11 mouse cellular contexts compared by ENCODE assay signal in the genomic region with DNA sequence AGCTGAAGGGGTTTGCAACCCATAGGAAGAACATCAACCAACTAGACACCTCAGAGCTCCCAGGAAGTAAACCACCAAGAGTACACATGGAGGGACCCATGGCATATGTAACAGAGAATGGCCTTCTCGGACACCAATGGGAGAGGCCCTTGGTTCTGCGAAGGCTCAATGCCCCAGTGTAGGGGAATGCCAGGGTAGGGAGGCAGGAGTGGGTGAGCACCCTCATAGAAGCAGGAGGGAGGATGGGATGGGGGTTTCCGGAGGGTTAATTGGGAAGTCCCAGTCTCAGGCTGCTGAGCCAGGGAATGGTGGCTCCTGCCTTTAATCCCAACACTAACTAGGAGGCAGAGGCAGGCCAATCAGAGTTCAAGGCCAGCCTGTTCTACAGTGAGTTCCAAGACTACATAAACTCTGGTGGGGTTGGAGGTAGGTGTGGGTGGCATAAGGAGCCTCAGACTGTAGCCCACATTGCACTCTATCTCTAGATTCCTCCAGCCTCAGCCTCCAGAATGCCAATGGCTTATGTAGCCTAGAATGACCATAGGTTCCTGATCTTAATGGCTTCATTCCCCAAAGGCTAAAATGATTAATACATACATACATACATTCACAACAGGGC. TPM values are rescaled to one million over a fixed set of nuclear protein-coding genes. Genes with fewer than 3 reads are reported as not detected.
DNase-seq lines count a peak whose midpoint lies in the region; ATAC-seq and TF ChIP-seq lines count a peak whose summit lies in the region.
"Had no signal": no experiment of that assay in that cellular context is flagged by ENCODE, and none has a peak within 500 bp of the region (broad histone marks: within the 10 kb centered on the region; RNA-seq: fewer than 3 reads in every experiment).

No protein-coding gene starts in this region.

- TF ChIP-seq CTCF in liver, postnatal 0 days (IDR thresholded peaks at IDR 0.05; ENCODE audit: low read depth) = no peak
- TF ChIP-seq CTCF in liver, embryonic 14.5 days (IDR thresholded peaks at IDR 0.05; ENCODE audit: low read depth) = no peak

- H3K4me3 ChIP-seq in liver, embryonic 12.5 days = no peak overlapping the region
- no peak overlapping the region for H3K4me3 ChIP-seq in liver, postnatal 0 days (ENCODE audit: low read depth, low read length)
- H3K4me3 ChIP-seq in forebrain, embryonic 16.5 days (replicated peaks; ENCODE audit: low read length) = no peak overlapping the region
- no peak overlapping the region for H3K4me3 ChIP-seq in liver, embryonic 14.5 days (ENCODE audit: insufficient read depth in 1 of 2, low read depth in 2 of 2, low read length in 2 of 2)
- H3K4me3 ChIP-seq: stomach, embryonic 15.5 days had no signal

- ATAC-seq in liver, embryonic 12.5 days = peak; percentile 42; the same call in 1 of the 2 replicates
- no peak for ATAC-seq in liver, postnatal 0 days
- peak; percentile 53 for ATAC-seq in forebrain, embryonic 16.5 days
- peak; percentile 39 for ATAC-seq in liver, embryonic 14.5 days (ENCODE audit: insufficient read depth)
- no peak for ATAC-seq in inflammation-experienced regulatory T-cells, adult 6 months
- ATAC-seq: lung, postnatal 0 days had no signal

- TF ChIP-seq EP300 in liver, postnatal 0 days (IDR thresholded peaks at IDR 0.05; ENCODE audit: low read depth) = no peak
- no peak for TF ChIP-seq EP300 in liver, embryonic 14.5 days (IDR thresholded peaks at IDR 0.05; ENCODE audit: low read depth)

- DNase-seq in liver, postnatal 0 days = no peak
- peak; percentile 25 for DNase-seq in ZHBTc4 (ENCODE audit: low read depth, low spot score)
- no peak for DNase-seq in liver, embryonic 14.5 days (ENCODE audit: low read depth in 3 of 3, low spot score in 3 of 3)
- DNase-seq in spleen, postnatal 4 days (ENCODE audit: low spot score in 2 of 2) = no peak
- DNase-seq: layer of hippocampus, postnatal 36 days had no signal

- H3K36me3 ChIP-seq in liver, embryonic 12.5 days = peaks cover 84% of the 10 kb centered on the region
- peaks cover 51% of the 10 kb centered on the region for H3K36me3 ChIP-seq in liver, postnatal 0 days (replicated peaks; ENCODE audit: insufficient read depth, low read length)
- H3K36me3 ChIP-seq in forebrain, embryonic 16.5 days (ENCODE audit: control insufficient read depth, insufficient read depth) = peaks cover 38% of the 10 kb centered on the region
- H3K36me3 ChIP-seq in liver, embryonic 14.5 days (replicated peaks; ENCODE audit: control insufficient read depth, insufficient read depth, low read depth) = peaks cover 44% of the 10 kb centered on the region

- H3K4me2 ChIP-seq in liver, embryonic 12.5 days = no peak overlapping the region
- H3K4me2 ChIP-seq in liver, postnatal 0 days (ENCODE audit: low read depth, low read length) = no peak overlapping the region
- no peak overlapping the region for H3K4me2 ChIP-seq in forebrain, embryonic 16.5 days (ENCODE audit: low read length)
- H3K4me2 ChIP-seq in liver, embryonic 14.5 days (ENCODE audit: low read depth) = no peak overlapping the region
- H3K4me2 ChIP-seq: stomach, embryonic 15.5 days had no signal

- H3K9me3 ChIP-seq in liver, embryonic 12.5 days (replicated peaks) = no peaks in the 10 kb centered on the region
- no peaks in the 10 kb centered on the region for H3K9me3 ChIP-seq in liver, postnatal 0 days (ENCODE audit: low read length)
- no peaks in the 10 kb centered on the region for H3K9me3 ChIP-seq in forebrain, embryonic 16.5 days (ENCODE audit: control insufficient read depth, low read length)
- no peaks in the 10 kb centered on the region for H3K9me3 ChIP-seq in liver, embryonic 14.5 days (ENCODE audit: control insufficient read depth, low read length)
- H3K9me3 ChIP-seq: stomach, embryonic 15.5 days had no signal

- H3K9ac ChIP-seq in liver, embryonic 12.5 days = no peak overlapping the region
- H3K9ac ChIP-seq in liver, postnatal 0 days (replicated peaks) = no peak overlapping the region
- H3K9ac ChIP-seq in forebrain, embryonic 16.5 days (replicated peaks; ENCODE audit: low read depth, low read length) = no peak overlapping the region
- H3K9ac ChIP-seq in liver, embryonic 14.5 days (replicated peaks) = no peak overlapping the region
- H3K9ac ChIP-seq: stomach, embryonic 15.5 days had no signal

- H3K27me3 ChIP-seq in liver, embryonic 12.5 days (replicated peaks) = no peaks in the 10 kb centered on the region
- H3K27me3 ChIP-seq in liver, postnatal 0 days (ENCODE audit: insufficient read depth, low read length) = no peaks in the 10 kb centered on the region
- no peaks in the 10 kb centered on the region for H3K27me3 ChIP-seq in forebrain, embryonic 16.5 days (replicated peaks; ENCODE audit: control insufficient read depth, insufficient read depth, low read length)
- H3K27me3 ChIP-seq in liver, embryonic 14.5 days (ENCODE audit: control insufficient read depth, insufficient read depth, low read length) = no peaks in the 10 kb centered on the region
- H3K27me3 ChIP-seq: stomach, embryonic 15.5 days had no signal

- peak overlapping the region; percentile 30; the same call in 1 of the 2 replicates for H3K27ac ChIP-seq in liver, embryonic 12.5 days
- no peak overlapping the region for H3K27ac ChIP-seq in liver, postnatal 0 days (ENCODE audit: low read depth)
- no peak overlapping the region for H3K27ac ChIP-seq in forebrain, embryonic 16.5 days (ENCODE audit: low read length)
- no peak overlapping the region for H3K27ac ChIP-seq in liver, embryonic 14.5 days
- H3K27ac ChIP-seq: stomach, embryonic 15.5 days had no signal

- H3K4me1 ChIP-seq in liver, embryonic 12.5 days = 0 out of 2 replicates have a peak, but pooled peaks cover 2% of the 10 kb centered on the region
- no peaks in the 10 kb centered on the region for H3K4me1 ChIP-seq in liver, postnatal 0 days (ENCODE audit: insufficient read depth)
- no peaks in the 10 kb centered on the region for H3K4me1 ChIP-seq in forebrain, embryonic 16.5 days (replicated peaks; ENCODE audit: control insufficient read depth, insufficient read depth, low read length)
- H3K4me1 ChIP-seq in liver, embryonic 14.5 days (replicated peaks; ENCODE audit: control insufficient read depth in 2 of 2, insufficient read depth in 2 of 2, low read length in 1 of 2) = no peaks in the 10 kb centered on the region
- H3K4me1 ChIP-seq: stomach, embryonic 15.5 days had no signal

- 85% methylated on average over 3 of the region's 3 CpGs for WGBS in liver, embryonic 12.5 days (ENCODE audit: insufficient replicate concordance)
- 89% methylated on average over 3 of the region's 3 CpGs for WGBS in liver, postnatal 0 days (ENCODE audit: insufficient replicate concordance)
- 89% methylated on average over 3 of the region's 3 CpGs for WGBS in forebrain, embryonic 16.5 days
- WGBS in liver, embryonic 14.5 days (ENCODE audit: insufficient replicate concordance) = 78% methylated on average over 3 of the region's 3 CpGs

RNA-seq across cellular contexts. Expression of gene Srsf7, which starts 7.8 kb away (rescaled TPM):
- 389 and 394 TPM in 2 replicates for polyA plus RNA-seq in liver, embryonic 12.5 days (2016; fragmentation: Nextera tagmentation; extraction: Ambion mirVana)
- polyA plus RNA-seq in liver, postnatal 0 days (2015; fragmentation: Nextera tagmentation; extraction: Ambion mirVana) = 131 and 142 TPM in 2 replicates
- 575 and 647 TPM in 2 replicates for polyA plus RNA-seq in forebrain, embryonic 16.5 days (2015; fragmentation: Nextera tagmentation; extraction: Ambion mirVana)
- 89.9 and 146 TPM in 2 replicates for polyA plus RNA-seq in liver, embryonic 14.5 days (2012; rRNA removed)
- 264 TPM in 2 replicates for polyA plus RNA-seq in liver, embryonic 14.5 days (2014; fragmentation: Nextera tagmentation; extraction: Ambion mirVana)
- polyA plus RNA-seq in inflammation-experienced regulatory T-cells, adult 6 months (2017; shearing (Covaris generic)) = 100 to 1,000 TPM; 539 to 598 (median 556) TPM

RNA-seq across cellular contexts. Expression of gene Ttc39d, which starts 8.0 kb away (rescaled TPM):
- polyA plus RNA-seq in liver, embryonic 12.5 days (2016; fragmentation: Nextera tagmentation; extraction: Ambion mirVana) = not detected in 2 replicates
- not detected in 2 replicates for polyA plus RNA-seq in liver, postnatal 0 days (2015; fragmentation: Nextera tagmentation; extraction: Ambion mirVana)
- not detected in 2 replicates for polyA plus RNA-seq in forebrain, embryonic 16.5 days (2015; fragmentation: Nextera tagmentation; extraction: Ambion mirVana)
- 0.02 and 0.04 TPM in 2 replicates for polyA plus RNA-seq in liver, embryonic 14.5 days (2012; rRNA removed)
- polyA plus RNA-seq in liver, embryonic 14.5 days (2014; fragmentation: Nextera tagmentation; extraction: Ambion mirVana) = 0.13 TPM in 1 of 2 replicates, not detected in the other
- polyA plus RNA-seq in inflammation-experienced regulatory T-cells, adult 6 months (2017; shearing (Covaris generic)) = not detected
- polyA plus RNA-seq: neural tube, embryonic 11.5 days had no signal

RNA-seq across cellular contexts. Expression of gene Gemin6, which starts 25.0 kb away (rescaled TPM):
- 46.3 and 47.9 TPM in 2 replicates for polyA plus RNA-seq in liver, embryonic 12.5 days (2016; fragmentation: Nextera tagmentation; extraction: Ambion mirVana)
- polyA plus RNA-seq in liver, postnatal 0 days (2015; fragmentation: Nextera tagmentation; extraction: Ambion mirVana) = 16.9 and 17.5 TPM in 2 replicates
- polyA plus RNA-seq in forebrain, embryonic 16.5 days (2015; fragmentation: Nextera tagmentation; extraction: Ambion mirVana) = 25.2 and 25.8 TPM in 2 replicates
- 8.6 and 16.2 TPM in 2 replicates for polyA plus RNA-seq in liver, embryonic 14.5 days (2012; rRNA removed)
- polyA plus RNA-seq in liver, embryonic 14.5 days (2014; fragmentation: Nextera tagmentation; extraction: Ambion mirVana) = 33.6 and 35.7 TPM in 2 replicates
- polyA plus RNA-seq in inflammation-experienced regulatory T-cells, adult 6 months (2017; shearing (Covaris generic)) = 10 to 100 TPM; 12.7 to 17.5 (median 12.8) TPM

Comparison
In these comparisons a context has a peak if more than half of its experiments do, and no peak if none do; other contexts are left out.
1. ATAC-seq: peak in liver, embryonic 12.5 days (single experiment), forebrain, embryonic 16.5 days (single experiment) and liver, embryonic 14.5 days (single experiment); none in liver, postnatal 0 days (single experiment) and inflammation-experienced regulatory T-cells, adult 6 months (single experiment).